5 mouse cellular contexts compared by ENCODE assay signal in genomic region chr15:93236456-93236855, GRCm38 (mm10). TPM values are rescaled to one million over a fixed set of nuclear protein-coding genes. Genes with fewer than 3 reads are reported as not detected.
DNase-seq lines count a peak whose midpoint lies in the region; ATAC-seq and TF ChIP-seq lines count a peak whose summit lies in the region.
"Not testable (repeated sequence)": the region's sequence is repeated elsewhere in the genome, so short reads cannot be mapped to it uniquely, and the experiment has no call there.

No protein-coding gene starts in this region.

- WGBS in heart, embryonic 16.5 days = 55% methylated on average over 10 of the region's 10 CpGs

- intact Hi-C loops in heart, postnatal 10 days (cut with DNase I); heart, postnatal 36 days (cut with DNase I): not testable (repeated sequence)

- not testable (repeated sequence) for H3K27me3 ChIP-seq in heart, embryonic 16.5 days (ENCODE audit: control insufficient read depth, insufficient read depth, low read length); testis, adult 2 months (ENCODE audit: control insufficient read depth, insufficient read depth, low read length)

- 0 out of 2 replicates have a peak, but pooled peaks have one; percentile 14 for ATAC-seq in heart, embryonic 16.5 days (replicated peaks; ENCODE audit: extremely low read depth, insufficient read depth, low FRiP score)

- TF ChIP-seq CTCF in testis, adult 2 months (IDR thresholded peaks at IDR 0.05; ENCODE audit: control insufficient read depth, insufficient read depth, insufficient replicate concordance, low read depth, low read length) = not testable (repeated sequence)

- DNase-seq in heart, adult 11 months = peak; percentile 79
- peak; percentile 57 to 60 for DNase-seq in heart, postnatal 10 days
- DNase-seq in heart, postnatal 36 days = peak; percentile 8 to 14

- not testable (repeated sequence) for H3K27ac ChIP-seq in heart, embryonic 16.5 days (ENCODE audit: low read length); testis, adult 2 months (ENCODE audit: control insufficient read depth, insufficient read depth, low read depth, low read length)

- not testable (repeated sequence) for H3K4me3 ChIP-seq in heart, embryonic 16.5 days (ENCODE audit: low read length)
- H3K4me3 ChIP-seq in testis, adult 2 months (ENCODE audit: control insufficient read depth, low read depth, low read length) = peak overlapping the region; percentile 69

- H3K9ac ChIP-seq in heart, embryonic 16.5 days (ENCODE audit: low read length) = not testable (repeated sequence)

- not testable (repeated sequence) for H3K4me2 ChIP-seq in heart, embryonic 16.5 days (ENCODE audit: low read depth, low read length)

- H3K36me3 ChIP-seq in heart, embryonic 16.5 days (ENCODE audit: control insufficient read depth, insufficient read depth) = peaks cover 11% of the 10 kb centered on the region; the same call in 1 of the 2 replicates
- not testable (repeated sequence) for H3K36me3 ChIP-seq in testis, adult 2 months (ENCODE audit: control insufficient read depth, insufficient read depth, low read length)

- H3K4me1 ChIP-seq in heart, embryonic 16.5 days (ENCODE audit: control insufficient read depth, insufficient read depth, low read length); testis, adult 2 months (ENCODE audit: control insufficient read depth, insufficient read depth, low read length): not testable (repeated sequence)

- not testable (repeated sequence) for TF ChIP-seq POLR2A in testis, adult 2 months (IDR thresholded peaks at IDR 0.05; ENCODE audit: control insufficient read depth, low read depth, low read length)

- H3K9me3 ChIP-seq in heart, embryonic 16.5 days (replicated peaks; ENCODE audit: control insufficient read depth, low read length) = not testable (repeated sequence)

RNA-seq across cellular contexts. Expression of gene Gxylt1, which starts 38.5 kb away (rescaled TPM):
- 6.5 and 6.8 TPM in 2 replicates for polyA plus RNA-seq in heart, embryonic 16.5 days (2015; fragmentation: Nextera tagmentation; extraction: Ambion mirVana)
- total RNA-seq in heart, postnatal 10 days (2021) = 10 to 100 TPM; 13.7 to 15.0 TPM
- total RNA-seq in heart, postnatal 36 days (2021) = 10 to 100 TPM; 10.6 to 12.3 TPM
- 13.7 and 16.2 TPM in 2 replicates for polyA plus RNA-seq in testis, adult 2 months (2012; rRNA removed)

Comparison
In these comparisons a context has a peak if more than half of its experiments do, and no peak if none do; other contexts are left out.
1. DNase-seq: peak in every context shown above with its lines; median percentile 79 in heart, adult 11 months; 58 in heart, postnatal 10 days; 11 in heart, postnatal 36 days.